Mouse (Mus musculus): ENCODE results near the gene Trip11.

DNA sequence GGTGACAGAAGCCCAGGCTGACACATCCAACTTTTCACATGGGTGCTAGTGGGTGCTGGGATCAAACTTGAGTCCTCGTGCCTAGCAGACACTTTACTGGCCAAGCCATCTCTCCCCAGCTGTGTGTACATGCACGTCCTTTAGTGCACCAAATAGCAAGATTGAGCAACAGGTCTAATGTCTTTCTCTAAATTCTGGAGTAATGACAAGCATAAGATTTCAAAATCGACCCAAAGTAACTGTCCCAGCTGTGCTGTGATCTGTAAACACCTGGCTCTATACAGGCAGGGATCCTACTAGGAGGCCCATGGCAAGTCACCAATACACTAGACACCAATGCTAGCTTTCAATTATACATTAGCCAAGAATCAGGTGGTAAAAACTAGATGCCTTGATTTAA is 112.0 kb downstream of the Trip11 start:
- no peak for TF ChIP-seq CTCF (IDR thresholded peaks at IDR 0.05; ENCODE audit: low read depth)
- TF ChIP-seq EP300 (IDR thresholded peaks at IDR 0.05; ENCODE audit: low read depth): no peak

Measured in liver, embryonic 14.5 days (tissue).